8 mouse cellular contexts compared by ENCODE assay signal in genomic region chr5:130170666-130171422, GRCm38 (mm10). TPM values are rescaled to one million over a fixed set of nuclear protein-coding genes. Genes with fewer than 3 reads are reported as not detected.
DNase-seq lines count a peak whose midpoint lies in the region; ATAC-seq and TF ChIP-seq lines count a peak whose summit lies in the region.

No protein-coding gene starts in this region.

- H3K9me3 ChIP-seq in lung, postnatal 0 days (ENCODE audit: low read length): no peaks in the 10 kb centered on the region
- H3K9me3 ChIP-seq in hindbrain, embryonic 13.5 days: no peaks in the 10 kb centered on the region
- no peaks in the 10 kb centered on the region for H3K9me3 ChIP-seq in midbrain, embryonic 10.5 days (replicated peaks)

- H3K27ac ChIP-seq in lung, postnatal 0 days (ENCODE audit: low read length): peak overlapping the region; percentile 98
- H3K27ac ChIP-seq in cortical plate, adult 2 months (ENCODE audit: insufficient read depth, low read length): peak overlapping the region; percentile 96
- peak overlapping the region; percentile 90 for H3K27ac ChIP-seq in hindbrain, embryonic 13.5 days
- H3K27ac ChIP-seq in midbrain, embryonic 10.5 days (replicated peaks): peak overlapping the region; percentile 91

- no peak for TF ChIP-seq CTCF in lung, postnatal 0 days (IDR thresholded peaks at IDR 0.05)
- no peak for TF ChIP-seq CTCF in cortical plate, adult 2 months (IDR thresholded peaks at IDR 0.05; ENCODE audit: extremely low read depth, insufficient read depth, low read length)

- peak overlapping the region; percentile 89 for H3K9ac ChIP-seq in lung, postnatal 0 days (replicated peaks; ENCODE audit: low read depth)
- peak overlapping the region; percentile 95 for H3K9ac ChIP-seq in hindbrain, embryonic 13.5 days

- no peak for TF ChIP-seq EP300 in lung, postnatal 0 days (IDR thresholded peaks at IDR 0.05)

- peaks cover 11% of the 10 kb centered on the region; the same call in 1 of the 2 replicates for H3K4me1 ChIP-seq in lung, postnatal 0 days (ENCODE audit: insufficient read depth, low read depth, low read length)
- H3K4me1 ChIP-seq in cortical plate, adult 2 months (ENCODE audit: control insufficient read depth, insufficient read depth, low read length): peaks cover 6% of the 10 kb centered on the region
- peaks cover 27% of the 10 kb centered on the region for H3K4me1 ChIP-seq in hindbrain, embryonic 13.5 days (replicated peaks)
- peaks cover 29% of the 10 kb centered on the region for H3K4me1 ChIP-seq in midbrain, embryonic 10.5 days

- WGBS in lung, postnatal 0 days: 7% methylated on average over 6 of the region's 6 CpGs
- 14% methylated on average over 6 of the region's 6 CpGs for WGBS in hindbrain, embryonic 13.5 days
- WGBS in midbrain, embryonic 10.5 days: 17% methylated on average over 6 of the region's 6 CpGs

- no peaks in the 10 kb centered on the region for H3K27me3 ChIP-seq in lung, postnatal 0 days (replicated peaks; ENCODE audit: insufficient read depth, low read length)
- no peaks in the 10 kb centered on the region for H3K27me3 ChIP-seq in hindbrain, embryonic 13.5 days
- H3K27me3 ChIP-seq in midbrain, embryonic 10.5 days (ENCODE audit: low read depth, poor library complexity, severe bottlenecking): no peaks in the 10 kb centered on the region

- H3K4me2 ChIP-seq in lung, postnatal 0 days (replicated peaks; ENCODE audit: low read depth, low read length): peak overlapping the region; percentile 63
- peak overlapping the region; percentile 82 for H3K4me2 ChIP-seq in hindbrain, embryonic 13.5 days

- no peak for ATAC-seq in lung, postnatal 0 days
- peak; percentile 36; the same call in 1 of the 2 replicates for ATAC-seq in hindbrain, embryonic 13.5 days (ENCODE audit: low FRiP score)

- TF ChIP-seq POLR2A in cortical plate, adult 2 months (IDR thresholded peaks at IDR 0.05; ENCODE audit: extremely low read depth, insufficient read depth, low read length): no peak

- peak; percentile 33 for DNase-seq in lung, postnatal 0 days (ENCODE audit: low spot score)
- no peak for DNase-seq in lung, postnatal 4 days
- no peak for DNase-seq in midbrain, embryonic 10.5 days (ENCODE audit: low spot score)
- DNase-seq in left cerebral cortex, postnatal 10 days (ENCODE audit: extremely low spot score in 1 of 2, low spot score in 2 of 2): no peak
- no peak for DNase-seq in right cerebral cortex, postnatal 10 days (ENCODE audit: low spot score in 2 of 2)
- DNase-seq in frontal cortex, adult 2 months (ENCODE audit: extremely low spot score in 1 of 2, low spot score in 1 of 2): no peak

- intact Hi-C loops in left cerebral cortex, postnatal 10 days (cut with DNase I): loop anchor here (10.0 kb wide), 1 partner anchor 986 kb away; no protein-coding TSS in a partner anchor

- H3K4me3 ChIP-seq in lung, postnatal 0 days (ENCODE audit: low read depth, low read length): peak overlapping the region; percentile 97
- H3K4me3 ChIP-seq in cortical plate, adult 2 months (ENCODE audit: insufficient read depth, low read length): peak overlapping the region; percentile 88
- peak overlapping the region; percentile 89 for H3K4me3 ChIP-seq in hindbrain, embryonic 13.5 days
- peak overlapping the region; percentile 97 for H3K4me3 ChIP-seq in midbrain, embryonic 10.5 days

- H3K36me3 ChIP-seq in lung, postnatal 0 days (ENCODE audit: insufficient read depth, low read length): no peaks in the 10 kb centered on the region
- no peaks in the 10 kb centered on the region for H3K36me3 ChIP-seq in hindbrain, embryonic 13.5 days
- no peaks in the 10 kb centered on the region for H3K36me3 ChIP-seq in midbrain, embryonic 10.5 days

RNA-seq across cellular contexts. Expression of gene Rabgef1, which starts 0.8 kb away (rescaled TPM):
- polyA plus RNA-seq in lung, postnatal 0 days (2015; fragmentation: Nextera tagmentation; extraction: Ambion mirVana): 48.4 and 50.5 TPM in 2 replicates
- polyA plus RNA-seq in cortical plate, adult 2 months (2012; rRNA removed): 38.5 and 43.6 TPM in 2 replicates
- polyA plus RNA-seq in hindbrain, embryonic 13.5 days (2015; fragmentation: Nextera tagmentation; extraction: Ambion mirVana): 40.6 and 40.8 TPM in 2 replicates
- polyA plus RNA-seq in midbrain, embryonic 10.5 days (2016; fragmentation: Nextera tagmentation; extraction: Ambion mirVana): 25.0 and 28.4 TPM in 2 replicates
- total RNA-seq in left cerebral cortex, postnatal 10 days (2021): 10 to 100 TPM; 41.4 to 42.8 TPM
- polyA plus RNA-seq in frontal cortex, adult 2 months (2012; rRNA removed): 36.0 and 43.2 TPM in 2 replicates

RNA-seq across cellular contexts. Expression of gene Kctd7, which starts 26.2 kb away (rescaled TPM):
- polyA plus RNA-seq in lung, postnatal 0 days (2015; fragmentation: Nextera tagmentation; extraction: Ambion mirVana): 5.1 and 5.5 TPM in 2 replicates
- polyA plus RNA-seq in cortical plate, adult 2 months (2012; rRNA removed): 8.0 and 8.7 TPM in 2 replicates
- polyA plus RNA-seq in hindbrain, embryonic 13.5 days (2015; fragmentation: Nextera tagmentation; extraction: Ambion mirVana): 13.2 and 13.7 TPM in 2 replicates
- 6.3 and 7.2 TPM in 2 replicates for polyA plus RNA-seq in midbrain, embryonic 10.5 days (2016; fragmentation: Nextera tagmentation; extraction: Ambion mirVana)
- 10 to 100 TPM; 13.6 to 14.4 TPM for total RNA-seq in left cerebral cortex, postnatal 10 days (2021)
- polyA plus RNA-seq in frontal cortex, adult 2 months (2012; rRNA removed): 8.4 and 10.7 TPM in 2 replicates

RNA-seq across cellular contexts. Expression of gene Tmem248, which starts 46.0 kb away (rescaled TPM):
- 41.0 and 46.4 TPM in 2 replicates for polyA plus RNA-seq in lung, postnatal 0 days (2015; fragmentation: Nextera tagmentation; extraction: Ambion mirVana)
- 31.4 and 32.0 TPM in 2 replicates for polyA plus RNA-seq in cortical plate, adult 2 months (2012; rRNA removed)
- polyA plus RNA-seq in hindbrain, embryonic 13.5 days (2015; fragmentation: Nextera tagmentation; extraction: Ambion mirVana): 23.0 and 25.5 TPM in 2 replicates
- polyA plus RNA-seq in midbrain, embryonic 10.5 days (2016; fragmentation: Nextera tagmentation; extraction: Ambion mirVana): 37.0 and 37.5 TPM in 2 replicates
- total RNA-seq in left cerebral cortex, postnatal 10 days (2021): 10 to 100 TPM; 44.8 to 45.6 TPM
- polyA plus RNA-seq in frontal cortex, adult 2 months (2012; rRNA removed): 31.2 and 32.7 TPM in 2 replicates
